Mouse (Mus musculus) activated CD4-positive, CD25-positive, alpha-beta regulatory T cell, adult 4 months (primary cell): ENCODE results near the gene Dmac1. TPM values are rescaled to one million over a fixed set of nuclear protein-coding genes. Genes with fewer than 3 reads are reported as not detected.
"Not testable (repeated sequence)": the region's sequence is repeated elsewhere in the genome, so short reads cannot be mapped to it uniquely, and the experiment has no call there.

Experiments used
- ATAC-seq: one replicate; pipeline ENCODE4 v1.8.0; 2017
- polyA plus RNA-seq, 2 experiments: library from polyadenylated mRNA; unstranded; fragments of 100-300 nt; shearing (Covaris generic); gene quantifications; one replicate each; pipeline ENCODE4 v1.2.1; 2017

Dmac1 gene
- polyA plus RNA-seq = 10 to 100 TPM; 73.0 to 78.7 TPM

DNA sequence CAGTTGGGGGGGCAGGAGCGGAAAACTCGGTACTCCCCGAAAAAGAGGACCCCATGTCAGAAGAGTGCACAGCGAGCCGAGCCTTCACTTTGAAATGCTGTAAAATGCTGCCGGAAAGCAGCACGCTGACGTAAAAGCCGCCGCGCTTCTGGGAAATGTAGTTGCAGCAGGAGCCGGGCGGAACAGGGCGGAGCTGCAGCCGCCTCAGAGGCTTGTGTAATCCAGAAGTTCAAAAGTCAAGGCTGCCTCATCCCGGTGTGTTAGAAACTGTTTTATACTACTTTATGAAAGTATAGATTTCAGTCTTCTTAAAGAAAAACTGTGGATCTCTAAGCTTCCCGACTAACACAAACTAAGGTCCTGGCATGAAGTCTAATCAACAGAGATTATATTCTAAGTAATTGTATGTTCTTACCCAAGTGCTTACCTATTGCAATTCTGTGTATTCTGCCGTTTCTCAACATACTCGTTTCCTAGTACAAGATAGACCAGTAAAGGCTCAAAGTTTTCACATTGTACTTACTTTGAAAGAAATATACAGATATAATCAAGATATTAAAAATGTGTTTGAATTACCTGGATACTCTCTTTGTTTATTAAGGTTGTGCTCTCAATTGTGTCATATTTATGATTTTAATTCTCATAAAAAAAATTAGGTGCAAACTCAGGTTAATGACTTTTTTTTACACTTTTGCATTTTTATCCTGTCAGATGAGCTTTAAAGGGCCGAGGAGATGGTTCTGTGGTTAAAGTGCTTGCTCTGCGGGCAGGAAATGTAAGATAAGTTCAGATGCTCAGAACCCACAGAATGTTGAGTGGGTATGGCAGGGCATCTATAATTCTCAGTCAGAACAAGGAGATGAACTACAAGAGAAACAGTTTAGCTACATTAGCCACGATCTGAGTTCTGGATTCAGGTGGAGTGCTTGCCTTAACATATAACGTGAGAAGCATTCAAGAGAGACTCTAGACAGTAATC lies at the start of gene Dmac1:
Gene Dmac1 (minus strand): TSS at position 109 of the 979 bp plus-strand sequence.
- peak; percentile 76 for ATAC-seq

DNA sequence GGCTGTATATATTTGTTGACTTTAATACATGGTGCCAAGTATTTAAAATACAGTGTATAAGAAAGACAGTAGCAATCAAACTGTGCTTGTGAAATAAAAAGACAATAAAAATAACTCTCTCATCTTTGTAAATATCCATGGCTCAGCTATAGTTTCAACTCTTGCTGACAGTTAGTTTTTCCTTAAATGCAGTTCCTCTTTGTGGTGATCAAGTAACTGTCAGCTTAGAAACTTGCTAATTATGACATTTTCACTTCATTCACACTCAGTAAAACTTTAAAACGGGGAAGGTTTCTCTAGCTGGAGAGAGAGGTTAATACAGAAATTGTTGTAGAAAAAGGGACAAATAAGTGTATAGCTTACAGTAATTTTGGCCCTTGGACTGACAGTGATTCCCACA lies 37.3 kb upstream of the Dmac1 start:
- ATAC-seq = no peak

GRCm38 (mm10) chr4:75315007-75315406 lies 36.9 kb upstream of the Dmac1 start:
- ATAC-seq = no peak

- ATAC-seq = no peak
Measured at GRCm38 (mm10) chr4:75311918-75312317, 33.8 kb upstream of the Dmac1 start.

- ATAC-seq = no peak
Measured at GRCm38 (mm10) chr4:75311305-75311704, 33.2 kb upstream of the Dmac1 start.

- ATAC-seq = no peak
Measured at GRCm38 (mm10) chr4:75300205-75300972, 22.3 kb upstream of the Dmac1 start.

GRCm38 (mm10) chr4:75292315-75292714 lies 14.2 kb upstream of the Dmac1 start:
- no peak for ATAC-seq

DNA sequence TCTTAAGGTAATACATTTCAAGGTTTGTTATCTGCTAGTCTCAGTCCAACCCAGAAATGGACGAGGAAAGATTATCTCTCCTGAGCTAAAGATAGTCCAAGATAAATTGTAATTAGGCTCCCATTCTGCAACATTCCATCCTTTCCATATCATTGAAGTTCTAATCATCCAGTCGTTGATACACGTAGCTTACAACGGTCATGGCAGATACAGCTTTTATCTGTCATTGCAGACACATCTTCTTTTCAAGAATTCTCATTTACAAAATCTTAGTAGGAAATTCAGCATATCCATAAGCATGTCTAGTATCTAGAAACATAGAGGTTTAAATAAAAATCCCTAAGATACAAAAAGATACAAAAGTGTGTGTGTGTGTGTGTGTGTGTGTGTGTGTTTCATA lies 13.0 kb upstream of the Dmac1 start:
- ATAC-seq = no peak

DNA sequence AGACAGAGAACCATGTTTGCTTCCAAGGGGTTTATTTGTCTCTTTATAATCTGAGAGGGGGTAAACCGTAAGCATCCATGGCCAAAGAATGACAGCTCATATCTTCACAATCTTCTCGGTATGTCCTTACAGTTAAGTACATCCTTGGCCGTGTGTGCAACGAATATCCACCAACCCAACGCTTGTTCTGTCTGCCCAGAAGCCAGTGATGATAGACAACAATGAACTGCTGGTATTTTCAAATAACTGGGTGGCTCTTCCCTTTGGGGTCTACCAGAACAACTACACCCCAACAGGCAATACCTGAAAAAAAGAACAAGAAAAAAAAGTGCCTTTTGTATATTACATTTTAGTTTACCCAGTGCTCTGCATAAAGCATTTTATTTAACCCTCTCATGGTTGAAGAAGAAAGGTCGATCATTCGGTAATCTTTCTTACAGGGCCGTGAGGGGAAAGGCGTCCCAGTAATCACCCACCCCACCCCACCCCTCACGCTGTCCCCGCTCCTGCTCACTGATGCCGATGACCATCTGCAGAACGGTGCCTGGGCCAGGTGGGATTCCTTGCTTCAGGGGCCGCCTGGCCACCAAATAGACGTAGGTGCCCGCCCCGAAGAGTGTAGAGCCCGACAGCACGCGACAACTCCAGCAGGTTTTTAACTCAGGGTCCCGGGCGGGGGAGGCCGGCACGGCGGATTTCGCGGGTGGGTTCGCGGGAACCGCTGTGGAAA lies 473 bp downstream of the Dmac1 start:
- ATAC-seq = no peak

- ATAC-seq = no peak
Measured at GRCm38 (mm10) chr4:75275737-75276136, 2.4 kb downstream of the Dmac1 start.

GRCm38 (mm10) chr4:75267866-75268265 lies 10.2 kb downstream of the Dmac1 start:
- ATAC-seq = no peak

DNA sequence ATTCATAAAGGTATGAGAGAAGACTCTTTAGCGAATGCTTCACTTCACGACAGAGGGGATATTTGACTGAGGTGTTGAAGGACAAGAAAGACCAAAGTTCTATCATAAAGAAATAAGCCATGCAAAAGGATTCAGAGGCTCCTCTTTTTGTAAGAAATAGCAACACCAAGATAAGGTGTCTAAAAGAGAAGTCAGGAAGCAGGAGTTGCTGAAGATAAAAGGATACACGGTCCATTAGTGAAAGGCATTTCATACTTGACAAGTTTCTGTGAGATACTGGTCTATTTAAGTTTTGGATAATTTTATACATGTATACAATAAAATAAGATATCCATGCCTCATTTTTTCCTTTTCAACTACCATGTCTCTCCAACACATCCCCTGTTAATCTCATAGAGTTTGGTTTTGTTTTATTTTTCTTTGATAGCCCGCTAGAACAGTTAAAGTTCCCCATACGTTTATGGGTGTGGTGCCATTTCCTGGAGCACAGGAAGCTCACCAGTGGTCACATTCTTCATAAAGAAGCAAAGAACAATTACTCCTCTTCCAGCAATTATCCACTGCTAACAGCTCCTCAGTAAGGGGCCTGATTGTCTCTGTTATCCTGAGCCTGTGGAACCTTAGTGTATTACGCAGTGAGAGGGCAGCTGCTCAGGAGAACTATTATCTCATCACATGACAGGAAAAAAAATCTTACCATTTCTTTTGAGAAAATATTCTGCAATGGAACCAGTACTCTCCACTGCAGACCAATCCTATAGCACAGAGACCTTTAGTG lies 11.1 kb downstream of the Dmac1 start:
- ATAC-seq = peak; percentile 62

- no peak for ATAC-seq
Measured at GRCm38 (mm10) chr4:75264219-75264618, 13.9 kb downstream of the Dmac1 start.

- no peak for ATAC-seq
Measured at GRCm38 (mm10) chr4:75263556-75264129, 14.5 kb downstream of the Dmac1 start.

GRCm38 (mm10) chr4:75262423-75262822 lies 15.7 kb downstream of the Dmac1 start:
- ATAC-seq = peak; percentile 66

GRCm38 (mm10) chr4:75260156-75260555 lies 17.9 kb downstream of the Dmac1 start:
- no peak for ATAC-seq

DNA sequence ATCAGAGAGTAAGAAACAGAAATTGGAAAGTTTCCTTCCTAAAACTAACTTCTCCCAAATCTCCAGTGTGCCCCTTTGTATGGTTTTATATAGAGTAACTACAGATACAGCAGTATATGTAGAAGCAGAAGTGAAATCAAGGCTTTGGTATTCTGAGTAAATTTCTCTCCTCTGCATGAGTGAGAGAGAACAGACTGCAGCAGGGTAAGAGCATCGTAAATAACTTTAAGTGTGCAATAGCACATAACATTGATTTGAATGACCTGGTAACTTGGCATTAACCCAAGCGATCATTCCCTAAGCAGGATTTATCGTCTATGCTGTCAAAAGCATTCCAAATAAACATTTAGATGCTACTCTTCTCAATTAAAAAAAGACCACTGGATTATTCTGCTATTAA lies 18.7 kb downstream of the Dmac1 start:
- no peak for ATAC-seq

- ATAC-seq = not testable (repeated sequence)
Measured at GRCm38 (mm10) chr4:75234602-75235001, 43.5 kb downstream of the Dmac1 start.
